Mouse (Mus musculus) stomach, embryonic 15.5 days (tissue): Measurements from ENCODE around the gene Uck1. TPM values are rescaled to one million over a fixed set of nuclear protein-coding genes. Genes with fewer than 3 reads are reported as not detected.

Source experiments
- ATAC-seq: fragments of 200-750 bp; cut with Nextera tagmentation; 2 replicates; pipeline ENCODE4 v1.8.0; 2017; ENCODE audit warnings: low read depth, moderate number of reproducible peaks, moderate TSS enrichment; ENCODE audit not compliant: insufficient read depth, low FRiP score
- H3K27ac ChIP-seq: fragments of 300-500 bp; sonication (generic); 2 replicates; pipeline ENCODE4 v1.5.1; 2015; ENCODE audit warnings: mild to moderate bottlenecking, inconsistent platforms
- H3K27me3 ChIP-seq: fragments of 300-500 bp; sonication (generic); replicated peaks from 2 replicates; pipeline ENCODE4 v1.6.1; 2015; ENCODE audit warnings: inconsistent platforms
- H3K36me3 ChIP-seq: fragments of 300-500 bp; sonication (generic); 2 replicates; pipeline ENCODE4 v1.6.1; 2015; ENCODE audit warnings: inconsistent platforms
- H3K4me1 ChIP-seq: fragments of 300-500 bp; sonication (generic); 2 replicates; pipeline ENCODE4 v1.6.1; 2015; ENCODE audit warnings: inconsistent platforms
- H3K4me2 ChIP-seq: fragments of 300-500 bp; sonication (generic); 2 replicates; pipeline ENCODE4 v1.6.1; 2015; ENCODE audit warnings: mild to moderate bottlenecking, inconsistent platforms
- H3K4me3 ChIP-seq: fragments of 300-500 bp; sonication (generic); replicated peaks from 2 replicates; pipeline ENCODE4 v1.5.1; 2015; ENCODE audit warnings: inconsistent platforms
- H3K9ac ChIP-seq: fragments of 300-500 bp; sonication (generic); 2 replicates; pipeline ENCODE4 v1.6.1; 2015; ENCODE audit warnings: inconsistent platforms
- H3K9me3 ChIP-seq: fragments of 300-500 bp; sonication (generic); 2 replicates; pipeline ENCODE4 v1.6.1; 2016; ENCODE audit warnings: inconsistent platforms
- WGBS: fragments of 180-500 bp; shearing (Covaris S2); methylation state at CpG from one replicate; pipeline ENCODE4 v1.1.7; 2015; 5-methylcytosine and 5-hydroxymethylcytosine counted together
- polyA plus RNA-seq: library from polyadenylated mRNA; unstranded; fragments of >200 nt; fragmentation: Nextera tagmentation; extraction: Ambion mirVana; gene quantifications from 2 replicates; pipeline ENCODE4 v1.2.1, GENCODE M21; 2015

Uck1 gene
- polyA plus RNA-seq, 1 experiment from 2014 or later, result 59.6 TPM

GRCm38 (mm10) chr2:32254563-32254962, 5.4 kb downstream of the Uck1 start:
- H3K4me2 ChIP-seq, result no peak overlapping the region
- ATAC-seq, result no peak
- no peak overlapping the region for H3K27ac ChIP-seq
- no peaks in the 10 kb centered on the region for H3K9me3 ChIP-seq
- peaks cover 37% of the 10 kb centered on the region for H3K36me3 ChIP-seq
- no peaks in the 10 kb centered on the region for H3K27me3 ChIP-seq
- H3K4me1 ChIP-seq, result peaks cover 12% of the 10 kb centered on the region
- no peak overlapping the region for H3K9ac ChIP-seq
- WGBS, result 70% methylated on average over 5 of the region's 5 CpGs
- H3K4me3 ChIP-seq, result no peak overlapping the region

GRCm38 (mm10) chr2:32253352-32253751, 6.6 kb downstream of the Uck1 start:
- H3K4me3 ChIP-seq, result no peak overlapping the region
- no peaks in the 10 kb centered on the region for H3K9me3 ChIP-seq
- 0 out of 2 replicates have a peak, but pooled peaks cover 4% of the 10 kb centered on the region for H3K4me1 ChIP-seq
- no peaks in the 10 kb centered on the region for H3K27me3 ChIP-seq
- no peak for ATAC-seq
- H3K27ac ChIP-seq, result no peak overlapping the region
- peaks cover 44% of the 10 kb centered on the region for H3K36me3 ChIP-seq
- H3K9ac ChIP-seq, result no peak overlapping the region
- no peak overlapping the region for H3K4me2 ChIP-seq
- WGBS, result 63% methylated on average over 1 of the region's 1 CpGs

- 85% methylated on average over 5 of the region's 5 CpGs for WGBS
- Histone ChIP-seq H3K9me3 (no peaks in the 10 kb centered on the region), H3K36me3 (peaks cover 48% of the 10 kb centered on the region), H3K4me1 (0 out of 2 replicates have a peak, but pooled peaks cover 4% of the 10 kb centered on the region), H3K27ac (peak overlapping the region; percentile 49), H3K4me2 (no peak overlapping the region), H3K27me3 (no peaks in the 10 kb centered on the region), H3K9ac (no peak overlapping the region), H3K4me3 (no peak overlapping the region)
- ATAC-seq, result no peak; the same call in 1 of the 2 replicates
Measured at GRCm38 (mm10) chr2:32252658-32253057, 7.3 kb downstream of the Uck1 start.

- 0 out of 2 replicates have a peak, but pooled peaks cover 4% of the 10 kb centered on the region for H3K4me1 ChIP-seq
- no peak overlapping the region for H3K4me3 ChIP-seq
- H3K9me3 ChIP-seq, result no peaks in the 10 kb centered on the region
- WGBS, result 71% methylated on average over 12 of the region's 12 CpGs
- no peak overlapping the region for H3K9ac ChIP-seq
- peak; percentile 61 for ATAC-seq
- no peak overlapping the region for H3K4me2 ChIP-seq
- H3K36me3 ChIP-seq, result peaks cover 44% of the 10 kb centered on the region
- H3K27ac ChIP-seq, result peak overlapping the region; percentile 49
- no peaks in the 10 kb centered on the region for H3K27me3 ChIP-seq
Measured at GRCm38 (mm10) chr2:32251791-32252527, 8.0 kb downstream of the Uck1 start.

GRCm38 (mm10) chr2:32248377-32249361, 11.3 kb downstream of the Uck1 start:
- H3K4me3 ChIP-seq, result no peak overlapping the region
- H3K27me3 ChIP-seq, result no peaks in the 10 kb centered on the region
- no peak for ATAC-seq
- peaks cover 39% of the 10 kb centered on the region for H3K36me3 ChIP-seq
- 0 out of 2 replicates have a peak, but pooled peaks cover 4% of the 10 kb centered on the region for H3K4me1 ChIP-seq
- H3K9me3 ChIP-seq, result no peaks in the 10 kb centered on the region
- 74% methylated on average over 10 of the region's 10 CpGs for WGBS
- H3K27ac ChIP-seq, result no peak overlapping the region
- no peak overlapping the region for H3K9ac ChIP-seq
- H3K4me2 ChIP-seq, result no peak overlapping the region

GRCm38 (mm10) chr2:32246741-32247140, 13.2 kb downstream of the Uck1 start:
- Histone ChIP-seq H3K9me3 (no peaks in the 10 kb centered on the region), H3K4me1 (no peaks in the 10 kb centered on the region), H3K27ac (no peak overlapping the region), H3K36me3 (peaks cover 37% of the 10 kb centered on the region), H3K4me2 (no peak overlapping the region), H3K4me3 (no peak overlapping the region), H3K27me3 (no peaks in the 10 kb centered on the region), H3K9ac (no peak overlapping the region)
- WGBS, result 81% methylated on average over 4 of the region's 4 CpGs
- ATAC-seq, result no peak

GRCm38 (mm10) chr2:32242986-32243385, 17.0 kb downstream of the Uck1 start:
- ATAC-seq, result no peak
- Histone ChIP-seq H3K4me2 (no peak overlapping the region), H3K27ac (no peak overlapping the region), H3K9me3 (no peaks in the 10 kb centered on the region), H3K36me3 (peaks cover 20% of the 10 kb centered on the region), H3K9ac (no peak overlapping the region), H3K4me1 (no peaks in the 10 kb centered on the region), H3K27me3 (no peaks in the 10 kb centered on the region), H3K4me3 (no peak overlapping the region)
- WGBS, result 84% methylated on average over 4 of the region's 4 CpGs

- ATAC-seq, result no peak
- H3K9me3 ChIP-seq, result no peaks in the 10 kb centered on the region
- H3K9ac ChIP-seq, result no peak overlapping the region
Measured at GRCm38 (mm10) chr2:32240591-32240990, 19.4 kb downstream of the Uck1 start.

GRCm38 (mm10) chr2:32238708-32239435, 21.1 kb downstream of the Uck1 start:
- 89% methylated on average over 9 of the region's 9 CpGs for WGBS
- H3K27me3 ChIP-seq, result no peaks in the 10 kb centered on the region
- no peak overlapping the region for H3K4me2 ChIP-seq
- H3K36me3 ChIP-seq, result peaks cover 10% of the 10 kb centered on the region; the same call in 1 of the 2 replicates
- H3K9ac ChIP-seq, result no peak overlapping the region
- H3K27ac ChIP-seq, result no peak overlapping the region
- H3K9me3 ChIP-seq, result no peaks in the 10 kb centered on the region
- ATAC-seq, result no peak
- peaks cover 13% of the 10 kb centered on the region; the same call in 1 of the 2 replicates for H3K4me1 ChIP-seq
- no peak overlapping the region for H3K4me3 ChIP-seq

More at GRCm38 (mm10) chr2:32240591-32240990, 19.4 kb downstream of the Uck1 start:
- Histone ChIP-seq H3K4me3 (no peak overlapping the region), H3K4me2 (no peak overlapping the region), H3K27ac (no peak overlapping the region), H3K36me3 (peaks cover 19% of the 10 kb centered on the region; the same call in 1 of the 2 replicates), H3K27me3 (no peaks in the 10 kb centered on the region), H3K4me1 (peaks cover 5% of the 10 kb centered on the region; the same call in 1 of the 2 replicates)
- 79% methylated on average over 5 of the region's 5 CpGs for WGBS

GRCm38 (mm10) chr2:32237571-32237970, 22.4 kb downstream of the Uck1 start:
- H3K27me3 ChIP-seq, result no peaks in the 10 kb centered on the region
- peaks cover 13% of the 10 kb centered on the region; the same call in 1 of the 2 replicates for H3K4me1 ChIP-seq
- H3K4me2 ChIP-seq, result peak overlapping the region; percentile 85
- H3K4me3 ChIP-seq, result peak overlapping the region; percentile 67
- H3K27ac ChIP-seq, result peak overlapping the region; percentile 92
- WGBS, result 26% methylated on average over 4 of the region's 4 CpGs
- no peaks in the 10 kb centered on the region for H3K9me3 ChIP-seq
- no peak; the same call in 1 of the 2 replicates for ATAC-seq
- peaks cover 20% of the 10 kb centered on the region for H3K36me3 ChIP-seq
- no peak overlapping the region for H3K9ac ChIP-seq

GRCm38 (mm10) chr2:32236760-32237487, 23.0 kb downstream of the Uck1 start:
- Histone ChIP-seq H3K27ac (peak overlapping the region; percentile 92), H3K9me3 (no peaks in the 10 kb centered on the region), H3K27me3 (no peaks in the 10 kb centered on the region), H3K9ac (peak overlapping the region; percentile 44), H3K4me2 (peak overlapping the region; percentile 85), H3K36me3 (peaks cover 24% of the 10 kb centered on the region), H3K4me1 (peaks cover 13% of the 10 kb centered on the region; the same call in 1 of the 2 replicates), H3K4me3 (peak overlapping the region; percentile 67)
- peak; percentile 18 for ATAC-seq
- WGBS, result under 1% methylated on average over 20 of the region's 20 CpGs
